Mouse (Mus musculus): ENCODE measurements at regions not wholly inside any gene's neighbourhood (a gene's known extent, or its start where the extent isn't known, plus 50 kb on each side); places are given as distances from the start of the nearest gene placed in this dataset.

DNA sequence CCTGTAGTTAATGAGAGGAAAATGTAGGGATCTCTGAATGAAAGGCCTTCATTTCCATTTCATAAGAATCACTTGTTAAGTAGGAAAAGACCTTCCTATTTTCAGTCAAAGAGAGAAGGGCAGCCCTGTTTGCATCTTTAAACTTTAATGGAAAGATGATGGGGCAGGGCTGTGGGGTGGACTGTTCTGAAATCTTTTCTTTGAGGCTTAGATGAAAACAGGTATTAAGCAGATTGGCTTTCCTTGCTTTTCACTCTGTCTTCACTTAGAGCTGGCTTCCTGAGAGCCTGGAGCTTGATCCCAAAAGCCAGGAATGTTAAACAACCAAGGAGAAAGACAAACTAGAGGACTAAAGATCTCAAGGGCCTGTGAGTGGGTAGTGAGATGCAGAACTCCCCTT lies 400.3 kb downstream of the 1810013L24Rik start:
- TF ChIP-seq GATA1 (IDR thresholded peaks at IDR 0.05; ENCODE audit: low read length) (no peak), TAL1 (IDR thresholded peaks at IDR 0.05; ENCODE audit: low read length) (no peak)

Measured in erythroblast, embryonic 14.5 days (primary cell).